Mouse (Mus musculus): ENCODE data around the gene Iqcd.
A peak's percentile ranks its signal among the peaks of the same experiment; 100 is the strongest.

Iqcd gene

GRCm38 (mm10) chr5:120588569-120589094 lies at the start of gene Iqcd, which contains the start of gene Tpcn1:
Gene Iqcd, plus strand, starts transcription at chr5:120589016.
Gene Tpcn1, minus strand, starts transcription at chr5:120588673.
- DNase-seq (ENCODE audit: extremely low spot score, low spot score), result peak; percentile 98

GRCm38 (mm10) chr5:120548236-120548850 lies 40.5 kb upstream of the Iqcd start:
- no peak for DNase-seq (ENCODE audit: extremely low spot score, low spot score)

- no peak for DNase-seq (ENCODE audit: extremely low spot score, low spot score)
Measured at GRCm38 (mm10) chr5:120550137-120550536, 38.7 kb upstream of the Iqcd start.

GRCm38 (mm10) chr5:120550673-120551072 lies 38.1 kb upstream of the Iqcd start:
- DNase-seq (ENCODE audit: extremely low spot score, low spot score), result no peak

- no peak for DNase-seq (ENCODE audit: extremely low spot score, low spot score)
Measured at GRCm38 (mm10) chr5:120555871-120556270, 32.9 kb upstream of the Iqcd start.

- no peak for DNase-seq (ENCODE audit: extremely low spot score, low spot score)
Measured at GRCm38 (mm10) chr5:120558041-120558440, 30.8 kb upstream of the Iqcd start.

- no peak for DNase-seq (ENCODE audit: extremely low spot score, low spot score)
Measured at GRCm38 (mm10) chr5:120558762-120559161, 30.1 kb upstream of the Iqcd start.

GRCm38 (mm10) chr5:120560129-120560615 lies 28.6 kb upstream of the Iqcd start:
- DNase-seq (ENCODE audit: extremely low spot score, low spot score), result peak; percentile 34

- DNase-seq (ENCODE audit: extremely low spot score, low spot score), result peak; percentile 75
Measured at GRCm38 (mm10) chr5:120560616-120561311, 28.1 kb upstream of the Iqcd start.

GRCm38 (mm10) chr5:120562956-120563913 lies 25.6 kb upstream of the Iqcd start:
- DNase-seq (ENCODE audit: extremely low spot score, low spot score), result peak; percentile 68

- no peak for DNase-seq (ENCODE audit: extremely low spot score, low spot score)
Measured at GRCm38 (mm10) chr5:120563914-120564311, 24.9 kb upstream of the Iqcd start.

- DNase-seq (ENCODE audit: extremely low spot score, low spot score), result no peak
Measured at GRCm38 (mm10) chr5:120565171-120565905, 23.5 kb upstream of the Iqcd start.

GRCm38 (mm10) chr5:120566101-120566500 lies 22.7 kb upstream of the Iqcd start:
- DNase-seq (ENCODE audit: extremely low spot score, low spot score), result no peak

GRCm38 (mm10) chr5:120566681-120567252 lies 22.0 kb upstream of the Iqcd start:
- DNase-seq (ENCODE audit: extremely low spot score, low spot score), result no peak

GRCm38 (mm10) chr5:120567253-120567701 lies 21.5 kb upstream of the Iqcd start:
- peak; percentile 73 for DNase-seq (ENCODE audit: extremely low spot score, low spot score)

- no peak for DNase-seq (ENCODE audit: extremely low spot score, low spot score)
Measured at GRCm38 (mm10) chr5:120567761-120568211, 21.0 kb upstream of the Iqcd start.

- DNase-seq (ENCODE audit: extremely low spot score, low spot score), result no peak
Measured at GRCm38 (mm10) chr5:120568336-120568768, 20.5 kb upstream of the Iqcd start.

- no peak for DNase-seq (ENCODE audit: extremely low spot score, low spot score)
Measured at GRCm38 (mm10) chr5:120568964-120569363, 19.9 kb upstream of the Iqcd start.

- no peak for DNase-seq (ENCODE audit: extremely low spot score, low spot score)
Measured at GRCm38 (mm10) chr5:120569791-120570190, 19.0 kb upstream of the Iqcd start.

- DNase-seq (ENCODE audit: extremely low spot score, low spot score), result no peak
Measured at GRCm38 (mm10) chr5:120570289-120570897, 18.4 kb upstream of the Iqcd start.

Measured in neural tube, embryonic 10.5 days (tissue).